Mouse (Mus musculus) thymus, adult 2 months (tissue): ENCODE measurements around the gene Zmynd19.

ENCODE experiments used
- CTCF ChIP-seq: fragments of 200-500 bp; IDR thresholded peaks from 2 replicates; pipeline ENCODE4 v1.5.1; 2012; ENCODE audit warnings: mild to moderate bottlenecking, control low read depth, low read length, moderate library complexity, borderline replicate concordance; ENCODE audit not compliant: control insufficient read depth, poor library complexity, insufficient read depth; ENCODE audit errors: extremely low read depth
- POLR2A ChIP-seq: fragments of 200-500 bp; IDR thresholded peaks from 2 replicates; pipeline ENCODE4 v1.6.1; 2012; ENCODE audit warnings: mild to moderate bottlenecking, low read length, control low read depth, moderate library complexity; ENCODE audit not compliant: control insufficient read depth, poor library complexity, insufficient read depth; ENCODE audit errors: extremely low read depth

DNA sequence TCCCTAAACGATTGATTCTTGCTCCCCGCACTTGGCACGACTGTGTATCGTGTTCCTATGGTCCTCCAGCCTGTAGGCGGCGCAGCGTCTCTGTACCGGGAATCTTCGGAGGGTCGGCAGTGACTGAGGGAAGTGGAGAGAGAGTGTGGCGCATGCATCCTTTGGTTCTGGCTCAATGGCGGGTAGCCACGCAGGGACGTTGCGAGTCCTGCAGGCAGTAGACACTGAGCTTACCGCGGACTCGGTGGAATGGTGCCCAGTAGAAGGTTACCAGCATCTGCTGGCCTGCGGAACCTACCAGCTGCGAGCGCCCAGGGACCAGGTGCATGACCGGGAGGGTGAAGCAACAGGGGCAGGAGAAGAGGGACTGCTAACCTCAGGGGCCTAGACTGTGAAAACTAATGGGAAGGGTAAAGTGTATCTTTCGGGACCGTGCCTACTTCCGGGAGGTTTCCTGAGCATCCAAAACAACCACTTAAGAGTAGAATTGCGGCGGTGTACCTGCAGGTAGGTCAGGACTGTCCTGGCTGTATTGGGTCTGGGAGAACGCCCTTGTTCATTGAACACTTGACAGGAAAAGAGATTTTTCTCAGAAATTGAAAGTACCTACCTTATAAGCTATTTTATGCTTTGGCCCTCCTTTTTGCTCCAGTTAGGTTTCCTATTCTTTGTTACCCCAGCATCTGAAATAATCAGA, 12.9 kb downstream of the Zmynd19 start, which contains the start of gene Dph7:
- peak; percentile 92 for TF ChIP-seq CTCF
- TF ChIP-seq POLR2A, result peak; percentile 58
